Mouse (Mus musculus) spleen, adult 2 months (tissue): ENCODE measurements at regions not wholly inside any gene's neighbourhood (a gene's known extent, or its start where the extent isn't known, plus 50 kb on each side); places are given as distances from the start of the nearest gene placed in this dataset.

Experiments used
- CTCF ChIP-seq: fragments of 200-500 bp; IDR thresholded peaks from 2 replicates; pipeline ENCODE4 v1.5.1; 2011; ENCODE audit warnings: mild to moderate bottlenecking, inconsistent platforms; ENCODE audit not compliant: insufficient read depth, insufficient read length, insufficient replicate concordance; ENCODE audit errors: extremely low read depth
- POLR2A ChIP-seq: fragments of 200-500 bp; IDR thresholded peaks from 2 replicates; pipeline ENCODE4 v1.6.1; 2011; ENCODE audit warnings: low read depth, low read length, inconsistent platforms

GRCm38 (mm10) chr15:61158041-61158545, 235.3 kb upstream of the A1bg start:
- TF ChIP-seq CTCF (no peak), POLR2A (no peak)
